ENCODE assay signal across 31 mouse cellular contexts in genomic region chr2:8809609-8810008, GRCm38 (mm10).
"Had no signal": no experiment of that assay in that cellular context is flagged by ENCODE, and none has a peak within 500 bp of the region (broad histone marks: within the 10 kb centered on the region; RNA-seq: fewer than 3 reads in every experiment).

No protein-coding gene starts in this region.

- DNase-seq: left cerebral cortex, postnatal 4 days; liver; liver, embryonic 13.5 days; liver, postnatal 0 days; lung, adult 18-20 months; lung, adult 2 months; lung, embryonic 14.5 days; lung, postnatal 10 days; lung, postnatal 14 days; lung, postnatal 36 days; lung, postnatal 4 days; midbrain, embryonic 14.5 days had no signal

- H3K9ac ChIP-seq: limb, embryonic 12.5 days; limb, embryonic 13.5 days; limb, embryonic 15.5 days; liver, embryonic 12.5 days; liver, embryonic 13.5 days; liver, embryonic 14.5 days; liver, embryonic 15.5 days; liver, postnatal 0 days; lung, embryonic 14.5 days; lung, embryonic 15.5 days; midbrain, embryonic 12.5 days; midbrain, embryonic 15.5 days; neural tube, embryonic 12.5 days had no signal

- ATAC-seq: liver, embryonic 12.5 days; liver, postnatal 0 days; lung, postnatal 0 days; midbrain, embryonic 15.5 days had no signal

- H3K4me2 ChIP-seq: limb, embryonic 12.5 days; limb, embryonic 13.5 days; limb, embryonic 15.5 days; liver, embryonic 11.5 days; liver, embryonic 12.5 days; liver, embryonic 13.5 days; liver, embryonic 15.5 days; lung, embryonic 14.5 days; lung, embryonic 15.5 days; midbrain, embryonic 11.5 days; midbrain, embryonic 12.5 days; midbrain, embryonic 15.5 days; neural tube, embryonic 12.5 days had no signal

- H3K4me3 ChIP-seq: left cerebral cortex, adult 2 months; limb, embryonic 10.5 days; limb, embryonic 12.5 days; limb, embryonic 13.5 days; limb, embryonic 15.5 days; liver, embryonic 12.5 days; liver, embryonic 13.5 days; liver, embryonic 15.5 days; lung, embryonic 15.5 days; megakaryocyte, embryonic 14.5 days; midbrain, embryonic 10.5 days; midbrain, embryonic 12.5 days; midbrain, embryonic 15.5 days; myocyte; neural tube, embryonic 12.5 days had no signal

- H3K4me1 ChIP-seq: limb, embryonic 10.5 days; limb, embryonic 12.5 days; limb, embryonic 13.5 days; limb, embryonic 15.5 days; liver, embryonic 12.5 days; liver, embryonic 13.5 days; liver, embryonic 15.5 days; lung, embryonic 15.5 days; megakaryocyte, embryonic 14.5 days; midbrain, embryonic 10.5 days; midbrain, embryonic 12.5 days; midbrain, embryonic 15.5 days; neural tube, embryonic 12.5 days had no signal

- H3K27ac ChIP-seq: left cerebral cortex, adult 2 months; limb, embryonic 10.5 days; limb, embryonic 12.5 days; limb, embryonic 13.5 days; limb, embryonic 15.5 days; liver, embryonic 12.5 days; liver, embryonic 13.5 days; liver, embryonic 14.5 days; liver, embryonic 15.5 days; lung, embryonic 15.5 days; macrophage; midbrain, embryonic 10.5 days; midbrain, embryonic 12.5 days; midbrain, embryonic 15.5 days; neural tube, embryonic 12.5 days had no signal

- H3K36me3 ChIP-seq: limb, embryonic 10.5 days; limb, embryonic 12.5 days; limb, embryonic 13.5 days; limb, embryonic 15.5 days; liver, embryonic 12.5 days; liver, embryonic 13.5 days; liver, embryonic 15.5 days; lung, embryonic 15.5 days; midbrain, embryonic 10.5 days; midbrain, embryonic 12.5 days; midbrain, embryonic 15.5 days; neural tube, embryonic 12.5 days had no signal

- H3K9me3 ChIP-seq: limb, embryonic 10.5 days; limb, embryonic 12.5 days; limb, embryonic 13.5 days; limb, embryonic 15.5 days; liver, embryonic 12.5 days; liver, embryonic 13.5 days; liver, embryonic 15.5 days; lung, embryonic 15.5 days; midbrain, embryonic 10.5 days; midbrain, embryonic 12.5 days; midbrain, embryonic 15.5 days; neural tube, embryonic 12.5 days had no signal

- H3K27me3 ChIP-seq: limb, embryonic 12.5 days; limb, embryonic 13.5 days; limb, embryonic 15.5 days; liver, embryonic 12.5 days; liver, embryonic 13.5 days; liver, embryonic 15.5 days; lung, embryonic 15.5 days; megakaryocyte, embryonic 14.5 days; midbrain, embryonic 12.5 days; midbrain, embryonic 15.5 days; neural tube, embryonic 12.5 days had no signal
